Mouse (Mus musculus): ENCODE measurements around the gene Ccdc15. TPM values are rescaled to one million over a fixed set of nuclear protein-coding genes. Genes with fewer than 3 reads are reported as not detected.

The Ccdc15 gene
- polyA plus RNA-seq, 1 experiment from 2014 or later: 4.3 TPM

- H3K27ac ChIP-seq (replicated peaks): no peak within 1 kb of the TSS
- no peak within 1 kb of the TSS for H3K9ac ChIP-seq
- WGBS (ENCODE audit: insufficient replicate concordance): 75% methylated on average over 17 of the region's 17 CpGs
- H3K4me3 ChIP-seq (replicated peaks): no peak within 1 kb of the TSS
- H3K9me3 ChIP-seq (replicated peaks): no peaks in the 10 kb centered on the region
- H3K4me1 ChIP-seq (replicated peaks): no peaks in the 10 kb centered on the region
- H3K27me3 ChIP-seq: no peaks in the 10 kb centered on the region
- H3K36me3 ChIP-seq (replicated peaks): no peaks in the 10 kb centered on the region
- no peak within 1 kb of the TSS for H3K4me2 ChIP-seq
- ATAC-seq (ENCODE audit: insufficient read depth): no peak
Measured at GRCm38 (mm10) chr9:37367301-37368080, 19.3 kb upstream of the Ccdc15 start, which contains the start of gene Hepacam. TSS of gene Hepacam (plus strand) at chr9:37367351.

GRCm38 (mm10) chr9:37365706-37366105 lies 17.5 kb upstream of the Ccdc15 start:
- no peak for ATAC-seq (ENCODE audit: insufficient read depth)
- WGBS (ENCODE audit: insufficient replicate concordance): 50% methylated on average over 5 of the region's 5 CpGs
- Histone ChIP-seq H3K9ac (no peak overlapping the region), H3K27ac (replicated peaks) (no peak overlapping the region), H3K4me3 (replicated peaks) (no peak overlapping the region), H3K9me3 (replicated peaks) (no peaks in the 10 kb centered on the region), H3K27me3 (no peaks in the 10 kb centered on the region), H3K4me1 (replicated peaks) (no peaks in the 10 kb centered on the region), H3K36me3 (replicated peaks) (no peaks in the 10 kb centered on the region), H3K4me2 (no peak overlapping the region)

- Histone ChIP-seq H3K4me2 (no peak overlapping the region), H3K27me3 (no peaks in the 10 kb centered on the region), H3K9ac (no peak overlapping the region), H3K9me3 (replicated peaks) (no peaks in the 10 kb centered on the region), H3K36me3 (replicated peaks) (no peaks in the 10 kb centered on the region), H3K4me3 (replicated peaks) (no peak overlapping the region), H3K27ac (replicated peaks) (no peak overlapping the region), H3K4me1 (replicated peaks) (no peaks in the 10 kb centered on the region)
- ATAC-seq (ENCODE audit: insufficient read depth): no peak
- WGBS (ENCODE audit: insufficient replicate concordance): 58% methylated on average over 3 of the region's 3 CpGs
Measured at GRCm38 (mm10) chr9:37364392-37364791, 16.2 kb upstream of the Ccdc15 start.

- H3K36me3 ChIP-seq (replicated peaks): no peaks in the 10 kb centered on the region
- no peak for ATAC-seq (ENCODE audit: insufficient read depth)
- H3K4me2 ChIP-seq: no peak overlapping the region
- no peak overlapping the region for H3K4me3 ChIP-seq (replicated peaks)
- H3K4me1 ChIP-seq (replicated peaks): no peaks in the 10 kb centered on the region
- 45% methylated on average over 3 of the region's 3 CpGs for WGBS (ENCODE audit: insufficient replicate concordance)
- no peak overlapping the region for H3K27ac ChIP-seq (replicated peaks)
- H3K9me3 ChIP-seq (replicated peaks): no peaks in the 10 kb centered on the region
- H3K9ac ChIP-seq: no peak overlapping the region
- no peaks in the 10 kb centered on the region for H3K27me3 ChIP-seq
Measured at GRCm38 (mm10) chr9:37363551-37363950, 15.3 kb upstream of the Ccdc15 start.

DNA sequence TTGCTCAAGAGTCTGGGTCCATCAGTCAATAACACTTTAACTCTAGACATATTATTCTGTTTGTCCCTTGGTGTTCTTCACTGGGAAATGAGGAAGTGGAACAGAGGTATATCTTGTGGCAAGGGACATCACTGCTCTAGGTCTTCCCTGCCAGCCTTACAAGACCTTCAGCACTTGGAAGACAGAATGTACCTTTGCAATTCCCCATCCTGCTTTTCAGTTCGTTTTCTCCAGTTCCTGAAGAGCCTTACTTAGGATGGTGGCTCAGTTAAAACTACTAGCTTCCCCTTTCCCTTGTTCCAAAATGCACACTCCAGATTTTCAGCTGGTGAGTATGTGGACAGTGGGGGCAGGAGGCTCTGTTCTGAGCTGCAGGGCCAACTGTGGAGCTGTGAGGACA lies 14.6 kb upstream of the Ccdc15 start:
- no peak overlapping the region for H3K4me3 ChIP-seq (replicated peaks)
- H3K27ac ChIP-seq (replicated peaks): no peak overlapping the region
- no peaks in the 10 kb centered on the region for H3K27me3 ChIP-seq
- H3K36me3 ChIP-seq (replicated peaks): no peaks in the 10 kb centered on the region
- no peak overlapping the region for H3K4me2 ChIP-seq
- ATAC-seq (ENCODE audit: insufficient read depth): no peak
- no peak overlapping the region for H3K9ac ChIP-seq
- no peaks in the 10 kb centered on the region for H3K9me3 ChIP-seq (replicated peaks)
- WGBS (ENCODE audit: insufficient replicate concordance): 18% methylated on average over 1 of the region's 1 CpGs
- H3K4me1 ChIP-seq (replicated peaks): no peaks in the 10 kb centered on the region

DNA sequence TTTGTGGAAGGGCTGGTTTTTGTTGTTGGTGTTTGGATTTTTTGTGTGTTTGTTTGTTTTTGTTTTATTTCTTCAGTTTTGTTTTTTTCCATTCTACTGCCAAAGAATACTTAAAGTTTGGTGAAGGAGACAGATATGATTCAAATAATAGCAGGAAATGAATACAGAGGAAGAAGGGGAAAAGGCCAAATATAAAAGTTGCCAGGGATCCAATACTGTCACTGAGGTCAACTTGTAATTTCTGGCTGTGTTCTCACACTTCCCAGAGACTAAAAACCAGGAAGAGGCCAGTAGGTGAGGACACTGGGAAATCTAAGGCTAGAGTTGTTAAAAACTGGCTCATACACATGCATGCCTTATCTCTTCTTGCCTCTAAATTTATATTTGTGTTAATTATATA lies 13.9 kb upstream of the Ccdc15 start:
- no peak overlapping the region for H3K27ac ChIP-seq (replicated peaks)
- no peak overlapping the region for H3K4me3 ChIP-seq (replicated peaks)
- no peaks in the 10 kb centered on the region for H3K4me1 ChIP-seq (replicated peaks)
- no peak overlapping the region for H3K4me2 ChIP-seq
- H3K9me3 ChIP-seq (replicated peaks): no peaks in the 10 kb centered on the region
- no peaks in the 10 kb centered on the region for H3K27me3 ChIP-seq
- no peak overlapping the region for H3K9ac ChIP-seq
- no peak for ATAC-seq (ENCODE audit: insufficient read depth)
- H3K36me3 ChIP-seq (replicated peaks): no peaks in the 10 kb centered on the region

- no peak for ATAC-seq (ENCODE audit: insufficient read depth)
- H3K27me3 ChIP-seq: no peaks in the 10 kb centered on the region
- no peaks in the 10 kb centered on the region for H3K4me1 ChIP-seq (replicated peaks)
- no peaks in the 10 kb centered on the region for H3K36me3 ChIP-seq (replicated peaks)
- H3K4me3 ChIP-seq (replicated peaks): no peak overlapping the region
- H3K27ac ChIP-seq (replicated peaks): no peak overlapping the region
- H3K9ac ChIP-seq: no peak overlapping the region
- WGBS (ENCODE audit: insufficient replicate concordance): 51% methylated on average over 6 of the region's 6 CpGs
- no peak overlapping the region for H3K4me2 ChIP-seq
- no peaks in the 10 kb centered on the region for H3K9me3 ChIP-seq (replicated peaks)
Measured at GRCm38 (mm10) chr9:37359331-37360220, 11.3 kb upstream of the Ccdc15 start.

- WGBS (ENCODE audit: insufficient replicate concordance): 66% methylated on average over 7 of the region's 7 CpGs
- H3K27ac ChIP-seq (replicated peaks): no peak overlapping the region
Measured at GRCm38 (mm10) chr9:37358713-37359330, 10.6 kb upstream of the Ccdc15 start.

GRCm38 (mm10) chr9:37354485-37354884 lies 6.3 kb upstream of the Ccdc15 start:
- Histone ChIP-seq H3K9ac (no peak overlapping the region), H3K4me1 (replicated peaks) (no peaks in the 10 kb centered on the region), H3K27me3 (no peaks in the 10 kb centered on the region), H3K4me3 (replicated peaks) (no peak overlapping the region), H3K4me2 (no peak overlapping the region), H3K27ac (replicated peaks) (no peak overlapping the region), H3K36me3 (replicated peaks) (no peaks in the 10 kb centered on the region), H3K9me3 (replicated peaks) (no peaks in the 10 kb centered on the region)
- no peak for ATAC-seq (ENCODE audit: insufficient read depth)
- WGBS (ENCODE audit: insufficient replicate concordance): 13% methylated on average over 1 of the region's 1 CpGs

More at GRCm38 (mm10) chr9:37358713-37359330, 10.6 kb upstream of the Ccdc15 start:
- Histone ChIP-seq H3K9ac (no peak overlapping the region), H3K4me2 (no peak overlapping the region), H3K9me3 (replicated peaks) (no peaks in the 10 kb centered on the region), H3K27me3 (no peaks in the 10 kb centered on the region), H3K4me1 (replicated peaks) (no peaks in the 10 kb centered on the region), H3K36me3 (replicated peaks) (no peaks in the 10 kb centered on the region), H3K4me3 (replicated peaks) (no peak overlapping the region)
- no peak for ATAC-seq (ENCODE audit: insufficient read depth)

DNA sequence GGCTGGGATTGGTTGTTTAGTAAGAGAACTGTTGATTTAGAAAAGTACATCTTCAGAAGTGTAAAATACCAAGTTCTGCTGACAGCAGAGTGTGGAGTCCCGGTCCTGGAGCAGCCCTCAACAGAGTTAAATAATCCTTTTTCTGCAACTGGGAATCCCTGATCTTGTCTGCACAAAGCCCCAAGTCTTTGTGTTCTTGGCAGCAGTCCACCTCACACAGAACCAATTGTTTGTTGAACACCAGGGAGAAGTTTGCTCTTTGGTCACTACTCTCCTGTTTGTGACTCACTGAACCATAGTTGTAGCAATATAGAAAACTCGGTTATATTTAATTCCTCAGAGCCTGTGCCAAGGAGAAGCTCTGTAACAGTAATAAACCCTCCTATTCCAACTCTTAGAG lies 3.0 kb upstream of the Ccdc15 start:
- Histone ChIP-seq H3K9me3 (replicated peaks) (no peaks in the 10 kb centered on the region), H3K36me3 (replicated peaks) (no peaks in the 10 kb centered on the region), H3K27ac (replicated peaks) (no peak overlapping the region), H3K4me3 (replicated peaks) (no peak overlapping the region), H3K9ac (no peak overlapping the region), H3K27me3 (no peaks in the 10 kb centered on the region), H3K4me1 (replicated peaks) (peaks cover 7% of the 10 kb centered on the region), H3K4me2 (no peak overlapping the region)
- no peak for ATAC-seq (ENCODE audit: insufficient read depth)
- WGBS (ENCODE audit: insufficient replicate concordance): 45% methylated on average over 2 of the region's 2 CpGs

GRCm38 (mm10) chr9:37349050-37349449 lies 818 bp upstream of the Ccdc15 start:
- WGBS (ENCODE audit: insufficient replicate concordance): 84% methylated on average over 3 of the region's 3 CpGs
- Histone ChIP-seq H3K4me2 (peak overlapping the region; percentile 86), H3K36me3 (replicated peaks) (peaks cover 3% of the 10 kb centered on the region; the same call in 1 of the 2 replicates), H3K4me1 (replicated peaks) (peaks cover 7% of the 10 kb centered on the region), H3K27ac (replicated peaks) (0 out of 2 replicates have a peak overlapping the region, but pooled peaks have one; percentile 94), H3K27me3 (no peaks in the 10 kb centered on the region), H3K4me3 (replicated peaks) (peak overlapping the region; percentile 87), H3K9ac (peak overlapping the region; percentile 94), H3K9me3 (replicated peaks) (no peaks in the 10 kb centered on the region)
- ATAC-seq (ENCODE audit: insufficient read depth): no peak
